Mouse (Mus musculus) lung, postnatal 10 days (tissue): Measurements from ENCODE around the gene Fam83b.

Experiments
- DNase-seq: peaks from one replicate; pipeline ENCODE4 v3.0.0; 2021

Fam83b gene

GRCm38 (mm10) chr9:76566515-76567280 lies at the start of gene Fam83b:
Gene Fam83b, minus strand, starts transcription at chr9:76567116.
- DNase-seq = peak; percentile 64

GRCm38 (mm10) chr9:76614165-76614564 lies 47.2 kb upstream of the Fam83b start:
- no peak for DNase-seq

- DNase-seq = no peak
Observed at GRCm38 (mm10) chr9:76603744-76604143, 36.8 kb upstream of the Fam83b start.

- DNase-seq = no peak
Observed at GRCm38 (mm10) chr9:76602874-76603273, 36.0 kb upstream of the Fam83b start.

GRCm38 (mm10) chr9:76597395-76597794 lies 30.5 kb upstream of the Fam83b start:
- DNase-seq = no peak

- no peak for DNase-seq
Observed at GRCm38 (mm10) chr9:76593841-76594240, 26.9 kb upstream of the Fam83b start.

- no peak for DNase-seq
Observed at GRCm38 (mm10) chr9:76583943-76584342, 17.0 kb upstream of the Fam83b start.

GRCm38 (mm10) chr9:76581966-76582365 lies 15.1 kb upstream of the Fam83b start:
- DNase-seq = no peak

GRCm38 (mm10) chr9:76567281-76567655 lies 352 bp upstream of the Fam83b start:
- DNase-seq = no peak

GRCm38 (mm10) chr9:76565656-76566055 lies 1.3 kb downstream of the Fam83b start:
- no peak for DNase-seq

- no peak for DNase-seq
Observed at GRCm38 (mm10) chr9:76564071-76564470, 2.8 kb downstream of the Fam83b start.

GRCm38 (mm10) chr9:76562794-76563193 lies 4.1 kb downstream of the Fam83b start:
- no peak for DNase-seq

GRCm38 (mm10) chr9:76559240-76559639 lies 7.7 kb downstream of the Fam83b start:
- DNase-seq = no peak

GRCm38 (mm10) chr9:76553758-76554157 lies 13.2 kb downstream of the Fam83b start:
- no peak for DNase-seq

- DNase-seq = no peak
Observed at GRCm38 (mm10) chr9:76553115-76553514, 13.8 kb downstream of the Fam83b start.

- no peak for DNase-seq
Observed at GRCm38 (mm10) chr9:76546714-76547113, 20.2 kb downstream of the Fam83b start.

- no peak for DNase-seq
Observed at GRCm38 (mm10) chr9:76540684-76541083, 26.2 kb downstream of the Fam83b start.

GRCm38 (mm10) chr9:76539953-76540621 lies 26.8 kb downstream of the Fam83b start:
- no peak for DNase-seq

- no peak for DNase-seq
Observed at GRCm38 (mm10) chr9:76539271-76539670, 27.6 kb downstream of the Fam83b start.

GRCm38 (mm10) chr9:76536032-76536431 lies 30.9 kb downstream of the Fam83b start:
- no peak for DNase-seq

- DNase-seq = no peak
Observed at GRCm38 (mm10) chr9:76532403-76532802, 34.5 kb downstream of the Fam83b start.

- no peak for DNase-seq
Observed at GRCm38 (mm10) chr9:76531368-76531767, 35.5 kb downstream of the Fam83b start.

- no peak for DNase-seq
Observed at GRCm38 (mm10) chr9:76525592-76525991, 41.3 kb downstream of the Fam83b start.

GRCm38 (mm10) chr9:76523075-76523474 lies 43.8 kb downstream of the Fam83b start:
- DNase-seq = peak; percentile 6

- DNase-seq = no peak
Observed at GRCm38 (mm10) chr9:76521640-76522039, 45.3 kb downstream of the Fam83b start.
